Mouse (Mus musculus) right cerebral cortex, postnatal 25 days (tissue): ENCODE results near the gene Gm5129.

Experiments used
- DNase-seq: peaks from one replicate; pipeline ENCODE4 v3.0.0; 2022

Gene Gm5129

DNA sequence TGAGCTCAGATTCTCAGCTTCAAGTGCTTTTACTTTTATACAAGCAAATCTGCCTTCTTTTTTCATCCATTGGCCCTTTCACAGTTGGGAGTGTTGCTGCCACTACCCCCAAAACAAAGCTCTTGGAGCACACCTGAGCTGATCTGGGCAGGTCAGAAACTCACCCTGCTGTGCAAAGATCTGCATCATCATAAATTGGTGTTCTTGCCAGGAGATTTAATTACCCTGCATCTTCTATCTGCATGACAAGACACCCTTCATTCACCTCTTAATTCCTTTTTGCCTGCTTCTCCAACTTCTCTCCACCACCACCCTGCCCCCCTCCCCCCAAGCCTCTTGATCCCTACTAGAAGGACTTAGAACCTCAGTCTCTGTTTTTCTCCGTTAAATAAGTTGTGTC is 14.6 kb downstream of the Gm5129 start:
- DNase-seq: no peak

GRCm38 (mm10) chr5:29712906-29713305 is 22.8 kb downstream of the Gm5129 start:
- DNase-seq: no peak

GRCm38 (mm10) chr5:29711631-29712030 is 24.1 kb downstream of the Gm5129 start:
- DNase-seq: no peak

DNA sequence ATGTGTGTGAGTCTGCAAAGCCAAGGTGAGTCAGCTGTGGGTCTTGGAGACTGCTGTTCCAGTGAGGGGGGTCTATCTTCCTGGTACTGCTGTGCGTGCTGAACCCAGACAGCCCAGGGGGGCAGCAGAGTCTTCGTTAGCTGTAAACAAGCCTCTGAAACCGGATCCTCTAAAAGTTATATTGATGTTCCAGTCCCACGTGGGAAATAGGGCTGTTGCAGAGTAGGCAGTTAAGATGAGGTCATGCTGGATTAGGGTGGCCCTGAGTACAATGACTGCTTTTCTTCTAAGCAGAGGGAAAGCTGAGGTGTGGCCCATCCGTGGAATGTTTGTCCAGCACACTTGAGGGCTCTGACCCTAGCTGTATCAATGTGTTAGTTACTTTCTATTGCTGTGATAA is 27.5 kb downstream of the Gm5129 start:
- no peak for DNase-seq

GRCm38 (mm10) chr5:29707241-29707640 is 28.5 kb downstream of the Gm5129 start:
- no peak for DNase-seq

GRCm38 (mm10) chr5:29699520-29700202 is 36.1 kb downstream of the Gm5129 start:
- peak; percentile 12 for DNase-seq

DNA sequence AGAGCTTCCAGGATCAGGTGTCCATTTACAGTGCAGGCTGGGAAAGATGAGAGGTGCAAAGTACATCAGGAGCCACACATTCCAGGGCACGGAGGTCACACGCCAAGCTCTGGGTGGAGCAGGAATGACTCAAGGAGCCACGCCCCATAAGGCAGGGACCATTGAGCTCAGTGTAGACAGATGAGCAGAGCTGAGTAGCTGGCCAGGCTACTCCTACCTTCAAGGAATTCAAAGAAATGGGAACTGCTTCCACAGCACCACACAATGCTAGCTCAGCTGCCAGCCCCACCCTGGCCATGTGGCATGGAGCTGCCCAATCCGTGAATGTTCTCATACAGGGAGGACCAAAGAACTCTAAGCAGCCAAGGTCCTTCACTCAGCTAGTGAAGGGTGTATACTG is 37.2 kb downstream of the Gm5129 start:
- no peak for DNase-seq

GRCm38 (mm10) chr5:29688352-29688751 is 47.4 kb downstream of the Gm5129 start:
- DNase-seq: no peak

- DNase-seq: no peak
These were observed 48.1 kb downstream of the Gm5129 start for GRCm38 (mm10) chr5:29687671-29688070.
